ENCODE assay signal across 12 mouse cellular contexts in genomic region chr8:84615666-84616485, GRCm38 (mm10). TPM values are rescaled to one million over a fixed set of nuclear protein-coding genes. Genes with fewer than 3 reads are reported as not detected.
A peak's percentile ranks its signal among the peaks of the same experiment; 100 is the strongest.
DNase-seq lines count a peak whose midpoint lies in the region; ATAC-seq lines count a peak whose summit lies in the region.
"Had no signal": no experiment of that assay in that cellular context is flagged by ENCODE, and none has a peak within 500 bp of the region (broad histone marks: within the 10 kb centered on the region; RNA-seq: fewer than 3 reads in every experiment).

No protein-coding gene starts in this region.

- H3K36me3 ChIP-seq in kidney, embryonic 14.5 days (ENCODE audit: control insufficient read depth, insufficient read depth, low read length) = no peaks in the 10 kb centered on the region
- H3K36me3 ChIP-seq in hindbrain, embryonic 14.5 days (replicated peaks; ENCODE audit: control insufficient read depth, insufficient read depth) = peaks cover 25% of the 10 kb centered on the region
- no peaks in the 10 kb centered on the region for H3K36me3 ChIP-seq in neural tube, embryonic 11.5 days (ENCODE audit: control insufficient read depth, insufficient read depth, low read length)
- H3K36me3 ChIP-seq in liver, embryonic 11.5 days (ENCODE audit: control insufficient read depth, insufficient read depth, low read length) = no peaks in the 10 kb centered on the region

- H3K4me2 ChIP-seq in kidney, embryonic 14.5 days (replicated peaks; ENCODE audit: low read depth, low read length) = no peak overlapping the region
- H3K4me2 ChIP-seq in hindbrain, embryonic 14.5 days (replicated peaks) = no peak overlapping the region
- peak overlapping the region; percentile 5; the same call in 1 of the 2 replicates for H3K4me2 ChIP-seq in neural tube, embryonic 11.5 days (ENCODE audit: low read depth)
- H3K4me2 ChIP-seq in liver, embryonic 11.5 days = no peak overlapping the region

- H3K27me3 ChIP-seq in kidney, embryonic 14.5 days (ENCODE audit: control insufficient read depth, insufficient read depth, low read length) = peaks cover 3% of the 10 kb centered on the region; the same call in 1 of the 2 replicates
- no peaks in the 10 kb centered on the region for H3K27me3 ChIP-seq in hindbrain, embryonic 14.5 days (ENCODE audit: control insufficient read depth, insufficient read depth, low read length)
- H3K27me3 ChIP-seq in neural tube, embryonic 11.5 days (ENCODE audit: control insufficient read depth, insufficient read depth, low read length) = no peaks in the 10 kb centered on the region
- peaks cover 51% of the 10 kb centered on the region for H3K27me3 ChIP-seq in liver, embryonic 11.5 days (replicated peaks; ENCODE audit: control insufficient read depth, insufficient read depth, low read length)

- H3K9ac ChIP-seq in kidney, embryonic 14.5 days (ENCODE audit: low read depth, low read length) = no peak overlapping the region
- H3K9ac ChIP-seq in hindbrain, embryonic 14.5 days = no peak overlapping the region
- H3K9ac ChIP-seq in neural tube, embryonic 11.5 days (ENCODE audit: low read length) = no peak overlapping the region
- no peak overlapping the region for H3K9ac ChIP-seq in liver, embryonic 11.5 days (ENCODE audit: low read depth, low read length)

- H3K9me3 ChIP-seq in kidney, embryonic 14.5 days (ENCODE audit: control insufficient read depth, low read length) = no peaks in the 10 kb centered on the region
- no peaks in the 10 kb centered on the region for H3K9me3 ChIP-seq in hindbrain, embryonic 14.5 days (ENCODE audit: control insufficient read depth, low read length)
- H3K9me3 ChIP-seq in neural tube, embryonic 11.5 days (ENCODE audit: control insufficient read depth, low read length) = no peaks in the 10 kb centered on the region
- no peaks in the 10 kb centered on the region for H3K9me3 ChIP-seq in liver, embryonic 11.5 days (ENCODE audit: control insufficient read depth, low read length)

- no peak overlapping the region for H3K27ac ChIP-seq in kidney, embryonic 14.5 days (ENCODE audit: low read depth, low read length)
- no peak overlapping the region for H3K27ac ChIP-seq in hindbrain, embryonic 14.5 days
- no peak overlapping the region for H3K27ac ChIP-seq in neural tube, embryonic 11.5 days (ENCODE audit: low read depth, low read length)
- no peak overlapping the region for H3K27ac ChIP-seq in liver, embryonic 11.5 days (ENCODE audit: low read depth, low read length)
- H3K27ac ChIP-seq: left cerebral cortex, adult 2 months had no signal

- no peak overlapping the region for H3K4me3 ChIP-seq in kidney, embryonic 14.5 days (ENCODE audit: low read length)
- no peak overlapping the region for H3K4me3 ChIP-seq in hindbrain, embryonic 14.5 days (replicated peaks; ENCODE audit: low read length)
- H3K4me3 ChIP-seq in neural tube, embryonic 11.5 days (ENCODE audit: low read depth, low read length) = no peak overlapping the region
- H3K4me3 ChIP-seq in liver, embryonic 11.5 days (ENCODE audit: low read depth, low read length) = no peak overlapping the region
- H3K4me3 ChIP-seq: left cerebral cortex, adult 2 months had no signal

- no peak for DNase-seq in kidney, postnatal 36 days
- peak; percentile 39 for DNase-seq in embryo, embryonic 11 days
- DNase-seq in hindbrain, embryonic 14.5 days (ENCODE audit: low spot score) = no peak
- DNase-seq in neural tube, embryonic 11.5 days (ENCODE audit: low spot score) = no peak
- DNase-seq in right cerebral cortex, postnatal 36 days (ENCODE audit: low spot score in 2 of 2) = no peak
- DNase-seq in liver, embryonic 11.5 days (ENCODE audit: low spot score) = no peak
- no peak for DNase-seq in testis, postnatal 14 days (ENCODE audit: low spot score)
- DNase-seq: kidney, adult 8-10 months had no signal

- no peaks in the 10 kb centered on the region for H3K4me1 ChIP-seq in kidney, embryonic 14.5 days (ENCODE audit: control insufficient read depth, insufficient read depth, low read length)
- H3K4me1 ChIP-seq in hindbrain, embryonic 14.5 days (replicated peaks; ENCODE audit: control insufficient read depth, insufficient read depth, low read length) = 0 out of 2 replicates have a peak, but pooled peaks cover 5% of the 10 kb centered on the region
- peaks cover 16% of the 10 kb centered on the region for H3K4me1 ChIP-seq in neural tube, embryonic 11.5 days (ENCODE audit: control insufficient read depth, insufficient read depth, low read length)
- no peaks in the 10 kb centered on the region; the same call in 1 of the 2 replicates for H3K4me1 ChIP-seq in liver, embryonic 11.5 days (replicated peaks; ENCODE audit: control insufficient read depth, insufficient read depth, low read length)

- 28% methylated on average over 22 of the region's 22 CpGs for WGBS in kidney, embryonic 14.5 days
- WGBS in hindbrain, embryonic 14.5 days = 21% methylated on average over 22 of the region's 22 CpGs
- 20% methylated on average over 22 of the region's 22 CpGs for WGBS in neural tube, embryonic 11.5 days
- 36% methylated on average over 22 of the region's 22 CpGs for WGBS in liver, embryonic 11.5 days

- 0 out of 2 replicates have a peak, but pooled peaks have one; percentile 49 for ATAC-seq in kidney, embryonic 14.5 days (ENCODE audit: low FRiP score, low TSS enrichment)
- peak; percentile 47 for ATAC-seq in hindbrain, embryonic 14.5 days (ENCODE audit: low FRiP score)
- no peak for ATAC-seq in neural tube, embryonic 11.5 days (ENCODE audit: insufficient read depth, low FRiP score, low TSS enrichment)
- no peak for ATAC-seq in liver, embryonic 11.5 days (replicated peaks; ENCODE audit: low FRiP score)
- ATAC-seq: activated CD4-positive, CD25-positive, alpha-beta regulatory T cell, adult 4 months; lung, postnatal 0 days had no signal

RNA-seq across cellular contexts. Expression of gene Ier2, which starts 46.8 kb away (rescaled TPM):
- polyA plus RNA-seq in kidney, embryonic 14.5 days (2014; fragmentation: Nextera tagmentation; extraction: Ambion mirVana) = 81.9 and 88.9 TPM in 2 replicates
- 17.4 and 20.1 TPM in 2 replicates for polyA plus RNA-seq in hindbrain, embryonic 14.5 days (2014; fragmentation: Nextera tagmentation; extraction: Ambion mirVana)
- 71.6 and 79.4 TPM in 2 replicates for polyA plus RNA-seq in neural tube, embryonic 11.5 days (2014; fragmentation: Nextera tagmentation; extraction: Ambion mirVana)
- 46.5 and 50.1 TPM in 2 replicates for polyA plus RNA-seq in liver, embryonic 11.5 days (2014; fragmentation: Nextera tagmentation; extraction: Ambion mirVana)

Comparison
In these comparisons a context has a peak if more than half of its experiments do, and no peak if none do; other contexts are left out.
1. ATAC-seq: peak in kidney, embryonic 14.5 days (single experiment) and hindbrain, embryonic 14.5 days (single experiment); none in neural tube, embryonic 11.5 days (single experiment) and liver, embryonic 11.5 days (single experiment).